Mouse (Mus musculus) adrenal gland (tissue): ENCODE data around the gene Stk32c.

Source experiments
- intact Hi-C: fragments of 180-260 bp; cut with DNase I; formaldehyde crosslinking; loops from one replicate; pipeline ENCODE4 v1.15.1; 2025
- long read RNA-seq, 2 experiments: library from polyadenylated mRNA; unstranded; transcript quantifications; one replicate each; pipeline ENCODE4 v2.0.0; 2020; ENCODE audit warnings: borderline replicate concordance in 1 of 2; ENCODE audit not compliant: insufficient replicate concordance in 1 of 2

Stk32c gene
- long read RNA-seq, experiment 1 = 0 reads
- long read RNA-seq, experiment 2 = 0 reads

GRCm38 (mm10) chr7:139212754-139213745 is at the start of gene Stk32c, which contains the start of gene Lrrc27:
Gene Stk32c (minus strand): TSS chr7:139213307.
Gene Lrrc27 (plus strand): TSS chr7:139212988.
- intact Hi-C loops = no loop called here

GRCm38 (mm10) chr7:139257752-139258542 is 44.8 kb upstream of the Stk32c start:
- intact Hi-C loops = no loop called here

- intact Hi-C loops = no loop called here
Measured at GRCm38 (mm10) chr7:139254626-139255025, 41.5 kb upstream of the Stk32c start.

- intact Hi-C loops = no loop called here
Measured at GRCm38 (mm10) chr7:139253462-139253861, 40.4 kb upstream of the Stk32c start.

GRCm38 (mm10) chr7:139252986-139253385 is 39.9 kb upstream of the Stk32c start:
- intact Hi-C loops = no loop called here

- intact Hi-C loops = no loop called here
Measured at GRCm38 (mm10) chr7:139252566-139252965, 39.5 kb upstream of the Stk32c start.

- intact Hi-C loops = no loop called here
Measured at GRCm38 (mm10) chr7:139251881-139252301, 38.8 kb upstream of the Stk32c start.

GRCm38 (mm10) chr7:139249406-139250210 is 36.5 kb upstream of the Stk32c start:
- intact Hi-C loops = no loop called here

- intact Hi-C loops = no loop called here
Measured at GRCm38 (mm10) chr7:139248615-139249405, 35.7 kb upstream of the Stk32c start.

- intact Hi-C loops = no loop called here
Measured at GRCm38 (mm10) chr7:139247881-139248614, 34.9 kb upstream of the Stk32c start, which contains the start of gene Pwwp2b. Gene Pwwp2b (plus strand): TSS chr7:139248482.

- intact Hi-C loops = no loop called here
Measured at GRCm38 (mm10) chr7:139246931-139247880, 34.1 kb upstream of the Stk32c start.

- intact Hi-C loops = no loop called here
Measured at GRCm38 (mm10) chr7:139246086-139246485, 33.0 kb upstream of the Stk32c start.

GRCm38 (mm10) chr7:139239432-139239831 is 26.3 kb upstream of the Stk32c start:
- intact Hi-C loops = no loop called here

GRCm38 (mm10) chr7:139235651-139236358 is 22.7 kb upstream of the Stk32c start:
- intact Hi-C loops = loop anchor here (1.0 kb wide), 1 partner anchor 63 kb away; no protein-coding TSS in a partner anchor

GRCm38 (mm10) chr7:139234426-139235188 is 21.5 kb upstream of the Stk32c start:
- intact Hi-C loops = loop anchor here (1.0 to 5.0 kb wide), 2 partner anchors 65 to 238 kb away; no protein-coding TSS in a partner anchor

GRCm38 (mm10) chr7:139233714-139234113 is 20.6 kb upstream of the Stk32c start:
- intact Hi-C loops = loop anchor here (5.0 kb wide), 1 partner anchor 239 kb away; no protein-coding TSS in a partner anchor
